Mouse (Mus musculus): ENCODE measurements around the gene Stab1.

DNA sequence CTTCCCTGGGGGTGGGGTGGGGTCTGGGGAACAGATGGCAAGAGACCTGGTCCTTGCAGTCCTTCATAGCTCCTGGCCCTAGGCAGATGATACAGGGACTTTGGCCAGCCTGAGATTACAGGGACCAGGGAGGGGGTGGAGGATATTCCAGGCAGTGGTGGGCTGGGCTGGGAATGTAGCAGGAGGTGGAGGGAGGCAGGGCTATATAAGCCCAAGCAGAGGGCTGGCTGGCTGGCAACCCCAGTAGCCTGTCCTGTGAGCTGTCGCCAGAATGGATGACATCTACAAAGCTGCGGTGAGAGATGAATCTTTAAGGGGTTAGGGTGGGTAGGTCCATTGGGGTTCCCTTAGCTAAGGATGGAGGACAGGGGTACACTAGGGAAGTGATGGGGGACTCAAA lies 39.6 kb upstream of the Stab1 start, which contains the start of gene Tnnc1:
- no peak for TF ChIP-seq CTCF (IDR thresholded peaks at IDR 0.05; ENCODE audit: low read depth, low read length)
- no peak for TF ChIP-seq POLR2A (IDR thresholded peaks at IDR 0.05; ENCODE audit: insufficient read depth, low read length)
- TF ChIP-seq EP300 (IDR thresholded peaks at IDR 0.05; ENCODE audit: insufficient read depth, low read depth, low read length), result no peak
